Mouse (Mus musculus) liver, embryonic 13.5 days (tissue): ENCODE results near the gene Hist2h3b. TPM values are rescaled to one million over a fixed set of nuclear protein-coding genes. Genes with fewer than 3 reads are reported as not detected.

Experiments
- microRNA-seq: library from miRNA; unstranded; fragments of <30 nt; microRNA quantifications from one replicate; pipeline ENCODE4, GENCODE M21; 2016
- polyA plus RNA-seq: library from polyadenylated mRNA; unstranded; fragments of >200 nt; fragmentation: Nextera tagmentation; extraction: Ambion mirVana; gene quantifications from 2 replicates; pipeline ENCODE4 v1.2.1, GENCODE M21; 2015

Hist2h3b gene
- polyA plus RNA-seq, 1 experiment from 2014 or later: 159 TPM

Small RNAs within 50 kb of the gene (microRNA-seq; reads per million reads assigned to microRNA genes)
- 2.1 reads per million for gene Gm44492
- not detected for gene Gm47311
- gene Gm47313: not detected

Other genes starting within 250 kb of the Hist2h3b start
- gene Vps45, start 210.2 kb upstream of the Hist2h3b start, polyA plus RNA-seq: 17.3 and 17.7 TPM in 2 replicates
- 11.3 and 11.4 TPM in 2 replicates for gene Otud7b, start 164.1 kb upstream of the Hist2h3b start, polyA plus RNA-seq
- gene Mtmr11, start 106.7 kb upstream of the Hist2h3b start, polyA plus RNA-seq: 1.9 and 2.2 TPM in 2 replicates
- 103 and 110 TPM in 2 replicates for gene Sf3b4, start 96.3 kb upstream of the Hist2h3b start, polyA plus RNA-seq
- gene Sv2a, start 87.5 kb upstream of the Hist2h3b start, polyA plus RNA-seq: 0.44 and 0.49 TPM in 2 replicates
- gene Bola1, start 48.9 kb upstream of the Hist2h3b start, polyA plus RNA-seq: 50.7 and 56.1 TPM in 2 replicates
- gene Hist2h2ab, start 48.8 kb upstream of the Hist2h3b start, polyA plus RNA-seq: 0.85 TPM in 1 of 2 replicates, not detected in the other
- gene Hist2h2ac, start 47.8 kb upstream of the Hist2h3b start, polyA plus RNA-seq: 12.9 and 19.8 TPM in 2 replicates
- gene Hist2h2be, start 47.5 kb upstream of the Hist2h3b start, polyA plus RNA-seq: 5.4 and 7.9 TPM in 2 replicates
- gene Hist2h3c2, start 29.5 kb upstream of the Hist2h3b start, polyA plus RNA-seq: 9.8 and 20.7 TPM in 2 replicates
- 53.6 and 86.4 TPM in 2 replicates for gene Hist2h2aa2, start 28.4 kb upstream of the Hist2h3b start, polyA plus RNA-seq
- gene Hist2h2aa1, start 23.2 kb upstream of the Hist2h3b start, polyA plus RNA-seq: 26.9 and 40.6 TPM in 2 replicates
- 2.3 TPM in 2 replicates for gene Hist2h3c1, start 22.0 kb upstream of the Hist2h3b start, polyA plus RNA-seq
- gene Hist2h4, start 5.3 kb upstream of the Hist2h3b start, polyA plus RNA-seq: 15.2 and 44.8 TPM in 2 replicates
- 23.7 and 25.8 TPM in 2 replicates for gene Hist2h2bb, start 1.1 kb downstream of the Hist2h3b start, polyA plus RNA-seq
- gene Fcgr1, start 25.3 kb downstream of the Hist2h3b start, polyA plus RNA-seq: 3.0 and 4.6 TPM in 2 replicates
- not detected in 2 replicates for gene BC107364, start 183.7 kb downstream of the Hist2h3b start, polyA plus RNA-seq